Mouse (Mus musculus): ENCODE data around the gene B3gnt2.

DNA sequence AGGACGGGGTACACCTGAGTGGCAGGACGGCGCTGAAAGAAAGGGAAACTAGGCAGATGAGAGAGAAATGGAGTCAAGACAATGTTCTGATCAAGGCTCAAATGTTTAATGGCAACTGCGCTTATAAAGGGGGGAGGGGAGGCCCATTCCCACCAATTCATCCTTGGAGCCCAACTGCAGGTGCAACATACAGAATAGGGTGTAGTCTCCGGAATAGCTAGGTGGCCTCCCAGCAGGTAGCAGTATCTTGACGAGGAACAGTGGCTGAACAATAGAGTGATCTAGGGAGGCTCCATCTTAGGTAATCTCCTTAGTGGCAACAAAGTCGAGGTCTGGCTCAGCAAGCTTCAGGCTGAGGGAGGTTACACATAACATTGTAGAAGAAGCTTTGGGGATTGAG, 113.4 kb downstream of the B3gnt2 start:
- no peak for TF ChIP-seq POLR2A (IDR thresholded peaks at IDR 0.05; ENCODE audit: low read depth, low read length)
- TF ChIP-seq CTCF (IDR thresholded peaks at IDR 0.05; ENCODE audit: extremely low read depth, insufficient read length, insufficient replicate concordance, low read depth, low read length), result no peak

All from small intestine, adult 2 months (tissue).